Mouse (Mus musculus): Measurements from ENCODE around the gene Oxa1l. TPM values are rescaled to one million over a fixed set of nuclear protein-coding genes. Genes with fewer than 3 reads are reported as not detected.

Gene Oxa1l
- total and polyA plus RNA-seq, 3 experiments, result 43.3 to 143 TPM; not detected in 1

- H3K4me1 ChIP-seq (ENCODE audit: control insufficient read depth in 1 of 2, insufficient read depth in 2 of 2, low read length in 2 of 2), result peaks cover 3 to 18% of the 10 kb centered on the region in 2 experiments
- no peak overlapping the region for H3K4me3 ChIP-seq (ENCODE audit: control insufficient read depth in 1 of 2, insufficient read depth in 1 of 2, low read depth in 2 of 2, low read length in 2 of 2)
- no peak overlapping the region for H3K27ac ChIP-seq (ENCODE audit: control insufficient read depth, low read depth, low read length)
- TF ChIP-seq ETS1 (IDR thresholded peaks at IDR 0.05; ENCODE audit: low read depth, low read length) (peak; percentile 27; the same call in 1 of the 2 replicates), CHD1 (IDR thresholded peaks at IDR 0.05; ENCODE audit: low read depth, low read length) (no peak)
- H3K9ac ChIP-seq (ENCODE audit: control insufficient read depth, low read depth, low read length, poor library complexity, severe bottlenecking), result no peak overlapping the region
- peaks cover 2 to 13% of the 10 kb centered on the region in 2 experiments; a peak in 3 of 4 replicates for H3K36me3 ChIP-seq (ENCODE audit: control insufficient read depth in 1 of 2, insufficient read depth in 2 of 2, low read length in 2 of 2)
- no peak for DNase-seq (ENCODE audit: low read depth, low spot score)
- H3K9me3 ChIP-seq (replicated peaks; ENCODE audit: insufficient read depth, low read length), result no peaks in the 10 kb centered on the region
- H3K79me2 ChIP-seq (ENCODE audit: control insufficient read depth, insufficient read depth, low read length, poor library complexity), result peaks cover 12% of the 10 kb centered on the region
- H3K27me3 ChIP-seq (ENCODE audit: control insufficient read depth in 1 of 2, insufficient read depth in 2 of 2, low read length in 2 of 2), result no peaks in the 10 kb centered on the region
Measured at GRCm38 (mm10) chr14:54415241-54416020, 54.8 kb downstream of the Oxa1l start.

- H3K4me1 ChIP-seq (ENCODE audit: control insufficient read depth in 1 of 2, insufficient read depth in 2 of 2, low read length in 2 of 2), result peaks cover 3 to 18% of the 10 kb centered on the region in 2 experiments
- peaks cover 12% of the 10 kb centered on the region for H3K79me2 ChIP-seq (ENCODE audit: control insufficient read depth, insufficient read depth, low read length, poor library complexity)
- no peak for DNase-seq (ENCODE audit: low read depth, low spot score)
- peak overlapping the region; percentile 17; the same call in 1 of the 2 replicates for H3K9ac ChIP-seq (ENCODE audit: control insufficient read depth, low read depth, low read length, poor library complexity, severe bottlenecking)
- no peaks in the 10 kb centered on the region for H3K9me3 ChIP-seq (replicated peaks; ENCODE audit: insufficient read depth, low read length)
- peak overlapping the region; percentile 89; the same call in 1 of the 2 replicates for H3K27ac ChIP-seq (ENCODE audit: control insufficient read depth, low read depth, low read length)
- H3K4me3 ChIP-seq (ENCODE audit: control insufficient read depth in 1 of 2, insufficient read depth in 1 of 2, low read depth in 2 of 2, low read length in 2 of 2), result peak overlapping the region; percentile 64 to 75
- TF ChIP-seq USF1 (IDR thresholded peaks at IDR 0.05; ENCODE audit: low read depth, low read length), result no peak
- no peak for TF ChIP-seq ZNF384 (IDR thresholded peaks at IDR 0.05; ENCODE audit: low read depth, low read length)
- TF ChIP-seq TAL1 (IDR thresholded peaks at IDR 0.05; ENCODE audit: low read length), result no peak
- no peak for TF ChIP-seq CHD1 (IDR thresholded peaks at IDR 0.05; ENCODE audit: low read depth, low read length)
- TF ChIP-seq MAX (IDR thresholded peaks at IDR 0.05; ENCODE audit: low read length), result no peak
- H3K36me3 ChIP-seq (ENCODE audit: control insufficient read depth in 1 of 2, insufficient read depth in 2 of 2, low read length in 2 of 2), result peaks cover 1 to 13% of the 10 kb centered on the region in 2 experiments; a peak in 3 of 4 replicates
- H3K27me3 ChIP-seq (ENCODE audit: control insufficient read depth in 1 of 2, insufficient read depth in 2 of 2, low read length in 2 of 2), result no peaks in the 10 kb centered on the region
Measured at GRCm38 (mm10) chr14:54416229-54416775, 55.7 kb downstream of the Oxa1l start.

GRCm38 (mm10) chr14:54416830-54417229, 56.2 kb downstream of the Oxa1l start:
- Histone ChIP-seq H3K36me3 (ENCODE audit: control insufficient read depth in 1 of 2, insufficient read depth in 2 of 2, low read length in 2 of 2) (peaks cover 0 to 13% of the 10 kb centered on the region in 2 experiments; a peak in 2 of 4 replicates), H3K27ac (ENCODE audit: control insufficient read depth, low read depth, low read length) (peak overlapping the region; percentile 89), H3K9me3 (replicated peaks; ENCODE audit: insufficient read depth, low read length) (no peaks in the 10 kb centered on the region), H3K79me2 (ENCODE audit: control insufficient read depth, insufficient read depth, low read length, poor library complexity) (peaks cover 12% of the 10 kb centered on the region), H3K27me3 (ENCODE audit: control insufficient read depth in 1 of 2, insufficient read depth in 2 of 2, low read length in 2 of 2) (no peaks in the 10 kb centered on the region), H3K4me1 (ENCODE audit: control insufficient read depth in 1 of 2, insufficient read depth in 2 of 2, low read length in 2 of 2) (peaks cover 3 to 18% of the 10 kb centered on the region in 2 experiments), H3K9ac (ENCODE audit: control insufficient read depth, low read depth, low read length, poor library complexity, severe bottlenecking) (peak overlapping the region; percentile 86), H3K4me3 (ENCODE audit: control insufficient read depth in 1 of 2, insufficient read depth in 1 of 2, low read depth in 2 of 2, low read length in 2 of 2) (peak overlapping the region; percentile 64 to 75)
- TF ChIP-seq TBP (IDR thresholded peaks at IDR 0.05; ENCODE audit: low read depth, low read length) (0 out of 2 replicates have a peak, but pooled peaks have one; percentile 23), TAL1 (IDR thresholded peaks at IDR 0.05; ENCODE audit: low read length) (no peak)
- peak; percentile 77 for DNase-seq (ENCODE audit: low read depth, low spot score)
